Mouse (Mus musculus) kidney, postnatal 36 days (tissue): ENCODE results near the gene Plxdc2.

Experiments
- DNase-seq, 2 experiments: peaks; one replicate each; pipeline ENCODE4 v3.0.0; 2021 to 2022; ENCODE audit warnings: mixed read lengths in 2 of 2

Plxdc2 gene

GRCm38 (mm10) chr2:16439030-16439429 lies 82.9 kb downstream of the Plxdc2 start:
- no peak for DNase-seq

GRCm38 (mm10) chr2:16442643-16443042 lies 86.5 kb downstream of the Plxdc2 start:
- DNase-seq, result peak in 1 of 2 experiments; percentile 34

- no peak for DNase-seq
Measured at GRCm38 (mm10) chr2:16447936-16448335, 91.8 kb downstream of the Plxdc2 start.

GRCm38 (mm10) chr2:16450838-16451665 lies 94.9 kb downstream of the Plxdc2 start:
- peak; percentile 73 to 74 for DNase-seq

GRCm38 (mm10) chr2:16451666-16452009 lies 95.5 kb downstream of the Plxdc2 start:
- no peak for DNase-seq

GRCm38 (mm10) chr2:16452080-16452479 lies 96.0 kb downstream of the Plxdc2 start:
- DNase-seq, result no peak

- DNase-seq, result no peak
Measured at GRCm38 (mm10) chr2:16456264-16456780, 100.2 kb downstream of the Plxdc2 start.

GRCm38 (mm10) chr2:16459490-16459889 lies 103.4 kb downstream of the Plxdc2 start:
- peak in 1 of 2 experiments; percentile 19 for DNase-seq

- no peak for DNase-seq
Measured at GRCm38 (mm10) chr2:16470099-16470498, 114.0 kb downstream of the Plxdc2 start.

GRCm38 (mm10) chr2:16483943-16484342 lies 127.8 kb downstream of the Plxdc2 start:
- no peak for DNase-seq

GRCm38 (mm10) chr2:16485970-16486369 lies 129.9 kb downstream of the Plxdc2 start:
- no peak for DNase-seq

- DNase-seq, result peak; percentile 7 to 28
Measured at GRCm38 (mm10) chr2:16491242-16491641, 135.1 kb downstream of the Plxdc2 start.

GRCm38 (mm10) chr2:16502843-16503242 lies 146.7 kb downstream of the Plxdc2 start:
- no peak for DNase-seq

- DNase-seq, result no peak
Measured at GRCm38 (mm10) chr2:16507540-16508230, 151.6 kb downstream of the Plxdc2 start.

- DNase-seq, result no peak
Measured at GRCm38 (mm10) chr2:16518148-16518547, 162.0 kb downstream of the Plxdc2 start.

- DNase-seq, result no peak
Measured at GRCm38 (mm10) chr2:16523427-16523826, 167.3 kb downstream of the Plxdc2 start.

- DNase-seq, result no peak
Measured at GRCm38 (mm10) chr2:16532244-16532643, 176.1 kb downstream of the Plxdc2 start.

- DNase-seq, result no peak
Measured at GRCm38 (mm10) chr2:16534566-16534965, 178.5 kb downstream of the Plxdc2 start.

- no peak for DNase-seq
Measured at GRCm38 (mm10) chr2:16541226-16541625, 185.1 kb downstream of the Plxdc2 start.

GRCm38 (mm10) chr2:16545207-16545606 lies 189.1 kb downstream of the Plxdc2 start:
- DNase-seq, result no peak

GRCm38 (mm10) chr2:16559287-16559686 lies 203.2 kb downstream of the Plxdc2 start:
- no peak for DNase-seq

- no peak for DNase-seq
Measured at GRCm38 (mm10) chr2:16568263-16568662, 212.2 kb downstream of the Plxdc2 start.

- no peak for DNase-seq
Measured at GRCm38 (mm10) chr2:16571169-16571751, 215.2 kb downstream of the Plxdc2 start.

GRCm38 (mm10) chr2:16576566-16576965 lies 220.5 kb downstream of the Plxdc2 start:
- peak; percentile 42 to 79 for DNase-seq
